Mouse (Mus musculus) megakaryocyte, adult 5-6 weeks (primary cell): Measurements from ENCODE around the gene Fut1. TPM values are rescaled to one million over a fixed set of nuclear protein-coding genes. Genes with fewer than 3 reads are reported as not detected.

Experiments
- ATAC-seq: 2 replicates; pipeline ENCODE4 v1.8.0; 2016; ENCODE audit warnings: mild to moderate bottlenecking, inconsistent platforms; ENCODE audit not compliant: poor library complexity, severe bottlenecking
- total RNA-seq, 2 experiments: library from RNA; stranded (forward) in 1 of 2; stranded (reverse) in 1 of 2; fragments of 153-499, 151-499 nt in 1 of 2; fragments of 221-1000, 200-1000 nt in 1 of 2; gene quantifications; 2 replicates each; pipeline versions ENCODE4 v1.2.3 to v1.2.4; 2015 to 2017

The Fut1 gene
- total RNA-seq (2015) (not detected in 2 replicates), total RNA-seq (2017) (not detected in 2 replicates)

GRCm38 (mm10) chr7:45617042-45617695, at the start of gene Fut1:
Gene Fut1, plus strand, starts transcription at chr7:45617289.
- ATAC-seq: no peak

DNA sequence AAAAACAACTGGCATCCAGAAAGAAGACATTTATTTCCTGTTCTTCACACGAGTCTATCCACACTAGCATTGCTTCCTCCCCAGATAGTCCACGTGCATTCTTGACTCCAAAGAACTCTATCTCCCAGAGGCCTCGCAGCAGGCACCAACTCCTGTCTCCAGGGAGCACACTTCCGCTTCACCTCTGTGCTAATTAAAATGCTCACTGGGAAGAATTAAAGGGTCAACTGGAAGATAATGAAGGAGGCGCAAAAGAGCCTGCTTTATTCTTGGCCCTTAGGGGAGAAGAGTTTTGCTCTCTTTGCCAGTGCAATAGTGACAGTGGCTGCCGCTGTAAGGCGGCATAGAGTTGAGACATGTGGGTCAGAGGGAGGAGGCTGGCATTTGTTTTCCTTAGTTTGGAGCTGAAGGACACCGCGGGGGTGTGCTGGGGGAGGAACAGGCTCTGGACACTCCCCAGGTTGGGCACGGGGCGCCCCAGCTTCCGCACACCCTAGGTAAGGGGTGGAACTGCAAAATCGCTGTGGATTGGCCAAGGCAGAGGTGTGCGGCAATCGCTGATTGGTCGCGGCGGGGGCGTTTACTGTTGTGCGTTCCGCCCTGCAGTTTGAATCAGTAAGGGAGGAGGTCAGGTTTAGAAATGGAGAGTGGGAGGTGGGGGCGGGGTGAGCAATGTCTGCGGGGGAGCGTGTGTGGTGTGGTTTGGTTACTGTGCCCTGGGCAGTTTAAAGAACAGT, 49.1 kb upstream of the Fut1 start:
- ATAC-seq: peak; percentile 88

- ATAC-seq: no peak
Observed at GRCm38 (mm10) chr7:45568601-45569473, 48.3 kb upstream of the Fut1 start.

DNA sequence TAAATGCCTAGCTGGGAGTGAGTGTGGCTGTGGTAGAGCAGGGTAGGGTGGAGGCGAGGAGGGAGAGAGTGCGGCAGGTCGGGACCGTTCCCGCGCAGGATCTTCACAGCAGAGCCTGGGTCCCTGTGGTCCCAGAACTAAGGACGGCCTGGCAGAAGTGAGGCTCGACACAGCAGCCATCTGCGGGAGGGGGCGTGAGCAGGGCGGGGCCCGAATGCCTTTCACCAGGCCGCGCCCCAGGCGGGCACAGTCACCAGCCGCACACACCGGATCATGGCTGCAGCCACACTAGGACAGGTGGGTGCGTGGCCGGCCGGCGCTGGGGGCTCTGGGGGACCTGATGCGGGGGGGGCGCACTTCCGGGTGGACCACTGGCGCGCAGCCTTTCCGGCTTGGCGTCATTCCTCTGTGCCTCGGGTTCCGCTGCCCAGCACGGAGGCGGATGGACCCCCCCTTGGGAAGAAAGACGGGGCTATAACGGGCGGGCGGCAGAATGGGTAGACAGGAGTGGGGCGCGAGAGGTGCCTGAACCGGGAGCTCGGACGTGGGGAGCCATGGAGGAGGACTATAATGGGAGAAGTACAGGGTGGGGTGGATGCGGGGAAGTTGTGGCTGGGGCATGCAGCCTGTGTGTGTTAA, 46.9 kb upstream of the Fut1 start, which contains the start of gene Bcat2:
Gene Bcat2, plus strand, starts transcription at position 51 of the 639 bp plus-strand sequence.
- peak; percentile 78 for ATAC-seq

GRCm38 (mm10) chr7:45571966-45572365, 45.1 kb upstream of the Fut1 start:
- ATAC-seq: no peak

DNA sequence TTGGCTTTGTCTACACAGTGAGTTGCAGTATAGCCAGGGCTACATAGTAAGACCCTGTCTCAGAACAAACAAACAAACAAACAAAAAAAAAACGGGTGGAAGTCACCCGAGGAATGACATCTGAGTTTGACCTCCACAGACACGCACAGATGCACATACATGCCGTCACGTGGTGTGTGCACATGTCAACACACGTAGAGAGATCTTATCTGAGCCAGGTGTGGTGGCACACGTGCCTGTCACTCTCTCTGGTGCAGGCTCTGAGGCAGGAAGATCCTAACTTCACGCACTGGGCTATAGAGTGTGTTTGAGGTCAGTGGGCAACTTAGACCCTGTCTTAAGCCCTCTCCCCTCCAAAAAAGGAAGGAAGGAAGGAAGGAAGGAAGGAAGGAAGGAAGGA, 43.1 kb upstream of the Fut1 start:
- no peak for ATAC-seq

DNA sequence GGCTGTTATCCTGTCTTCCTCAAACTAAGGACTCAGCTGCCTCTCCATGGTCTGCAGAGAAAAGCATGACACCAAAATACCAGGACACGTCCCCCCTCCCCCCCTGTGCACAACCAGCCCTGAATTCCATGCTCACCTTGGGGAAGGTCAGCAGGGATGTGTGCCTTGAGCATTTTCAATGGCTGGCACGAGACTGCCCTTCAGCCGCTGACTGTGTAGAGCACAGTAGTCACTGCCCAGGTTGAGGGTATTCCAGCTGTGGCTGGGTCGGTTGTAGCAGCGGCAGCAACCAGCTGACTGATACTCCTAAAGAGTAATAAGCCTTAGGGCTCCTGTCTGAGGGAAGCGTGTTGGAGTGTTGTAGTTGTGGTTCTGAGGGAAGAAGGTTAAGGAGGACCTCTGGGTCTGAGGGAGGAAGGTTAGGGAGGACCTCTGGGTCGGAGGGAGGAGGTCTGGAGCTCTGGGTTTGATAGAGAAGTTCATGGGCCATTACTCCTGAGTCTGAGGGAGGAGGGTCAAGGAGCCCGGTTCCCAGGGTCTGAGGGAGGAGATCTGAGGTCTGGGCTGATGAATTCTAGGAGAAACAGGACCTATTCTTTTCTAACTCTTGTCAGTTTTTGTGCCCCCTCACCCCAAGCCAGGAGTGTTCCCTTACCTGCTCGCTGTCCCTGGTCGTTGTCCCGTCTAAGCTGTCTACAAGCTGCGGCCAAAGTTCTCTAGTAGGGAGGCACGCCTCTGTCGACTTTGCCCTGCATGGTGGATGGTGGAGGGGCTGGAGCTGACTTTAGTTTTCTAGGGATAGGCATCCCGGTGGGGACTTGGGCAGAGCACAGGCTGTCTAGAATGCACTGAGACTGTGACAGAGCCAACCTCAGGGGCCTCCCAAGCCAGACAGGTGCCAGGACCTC, 42.4 kb upstream of the Fut1 start:
- ATAC-seq: no peak

GRCm38 (mm10) chr7:45585923-45586322, 31.2 kb upstream of the Fut1 start:
- no peak for ATAC-seq

GRCm38 (mm10) chr7:45587631-45588592, 29.2 kb upstream of the Fut1 start:
- ATAC-seq: no peak

- ATAC-seq: peak; percentile 86
Observed at GRCm38 (mm10) chr7:45589173-45589572, 27.9 kb upstream of the Fut1 start.

GRCm38 (mm10) chr7:45589898-45590297, 27.2 kb upstream of the Fut1 start:
- no peak for ATAC-seq

DNA sequence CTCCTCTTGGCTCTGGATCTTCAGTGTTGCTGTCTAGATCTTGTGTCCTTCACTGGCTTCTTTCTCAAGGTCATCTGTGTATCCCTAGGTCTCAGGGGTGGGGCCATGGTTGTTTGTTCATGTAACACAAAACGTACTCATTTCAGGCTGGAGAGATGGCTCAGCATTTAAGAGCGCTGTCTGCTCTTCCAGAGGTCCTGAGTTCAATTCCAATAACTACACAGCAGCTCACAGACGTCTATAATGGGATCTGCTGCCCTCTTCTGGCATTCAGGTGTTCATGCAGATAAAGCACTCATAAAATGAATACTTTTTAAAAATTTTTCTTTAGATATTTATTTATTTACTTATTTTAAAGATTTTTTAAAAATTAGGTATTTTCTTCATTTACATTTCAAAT, 26.2 kb upstream of the Fut1 start:
- ATAC-seq: no peak

GRCm38 (mm10) chr7:45591880-45592279, 25.2 kb upstream of the Fut1 start:
- ATAC-seq: no peak

DNA sequence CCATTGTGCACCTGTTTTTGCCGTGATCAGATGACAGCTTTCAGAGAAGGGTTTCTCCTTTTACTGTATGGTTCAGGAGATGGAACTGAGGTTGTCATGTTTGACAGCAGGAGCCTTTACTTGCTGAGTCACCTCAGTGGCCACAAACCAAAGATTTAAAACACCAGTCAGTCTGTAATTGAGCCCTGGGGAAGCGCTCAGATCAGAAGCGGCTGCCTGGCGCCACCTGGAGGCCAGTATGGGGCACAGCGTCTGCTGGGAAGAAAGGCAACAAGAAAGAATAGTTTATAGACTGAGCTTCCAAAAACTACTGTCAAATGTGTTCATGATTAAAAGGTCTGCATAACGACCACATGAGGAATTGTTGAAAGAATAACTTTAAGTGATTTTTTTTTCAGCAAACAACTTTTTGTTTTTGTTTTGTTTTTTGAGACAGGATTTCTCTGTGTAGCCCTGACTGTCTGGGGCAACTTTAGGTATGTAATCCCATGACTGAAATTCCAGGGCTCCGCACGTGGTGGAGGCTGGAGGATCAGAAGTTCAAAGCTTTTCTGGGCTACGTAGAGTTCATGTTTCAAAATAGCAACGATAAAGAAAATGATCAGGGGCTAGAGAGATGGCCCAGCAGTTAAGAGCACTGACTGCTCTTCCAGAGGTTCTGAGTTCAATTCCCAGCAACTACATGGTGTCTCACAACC, 23.8 kb upstream of the Fut1 start:
- peak; percentile 75 for ATAC-seq

DNA sequence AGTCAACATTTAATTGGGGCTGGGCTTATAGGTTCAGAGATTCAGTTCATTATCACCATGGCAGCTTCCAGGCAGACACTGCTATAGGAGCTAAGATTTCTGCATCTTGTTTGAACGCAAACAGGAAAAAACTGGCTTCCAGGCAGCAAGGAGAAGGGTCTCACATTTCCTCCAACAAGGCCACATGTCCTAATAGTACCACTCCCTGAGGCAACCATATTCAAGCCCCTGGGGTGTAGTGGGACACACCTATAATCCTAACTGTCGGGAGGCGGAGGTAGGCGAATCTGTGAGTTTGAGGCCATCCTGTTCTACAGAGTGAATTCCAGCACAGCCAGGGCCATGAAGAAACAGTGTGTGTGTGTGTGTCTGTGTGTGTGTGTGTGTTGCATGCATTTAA, 21.9 kb upstream of the Fut1 start:
- no peak for ATAC-seq

- ATAC-seq: no peak
Observed at GRCm38 (mm10) chr7:45596107-45596506, 21.0 kb upstream of the Fut1 start.

- ATAC-seq: no peak
Observed at GRCm38 (mm10) chr7:45597013-45597412, 20.1 kb upstream of the Fut1 start.

DNA sequence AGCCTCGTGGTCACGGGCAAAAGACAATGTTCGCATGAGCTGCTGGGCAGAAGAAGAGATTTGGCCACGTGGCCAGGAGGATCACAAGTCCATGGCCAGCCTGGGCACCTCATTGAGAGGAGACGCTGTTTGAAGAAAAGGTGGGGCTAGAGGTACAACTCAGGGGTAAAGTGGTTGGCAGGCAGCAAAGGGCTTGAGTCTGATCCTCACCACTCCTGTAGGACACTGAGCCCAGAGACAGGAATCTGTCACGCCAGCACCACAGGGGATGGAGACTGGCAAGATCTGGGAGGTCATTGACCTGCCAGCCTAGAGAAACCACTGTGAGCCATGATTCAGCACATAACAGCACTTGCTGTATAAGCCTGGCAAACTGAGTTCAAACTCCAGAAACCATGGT, 19.6 kb upstream of the Fut1 start:
- ATAC-seq: no peak
